Mouse (Mus musculus) right cerebral cortex, adult 18-20 months (tissue): ENCODE measurements around the gene Pde1b.

Source experiments
- DNase-seq: peaks from one replicate; pipeline ENCODE4 v3.0.0; 2022; ENCODE audit warnings: mixed read lengths

The Pde1b gene

DNA sequence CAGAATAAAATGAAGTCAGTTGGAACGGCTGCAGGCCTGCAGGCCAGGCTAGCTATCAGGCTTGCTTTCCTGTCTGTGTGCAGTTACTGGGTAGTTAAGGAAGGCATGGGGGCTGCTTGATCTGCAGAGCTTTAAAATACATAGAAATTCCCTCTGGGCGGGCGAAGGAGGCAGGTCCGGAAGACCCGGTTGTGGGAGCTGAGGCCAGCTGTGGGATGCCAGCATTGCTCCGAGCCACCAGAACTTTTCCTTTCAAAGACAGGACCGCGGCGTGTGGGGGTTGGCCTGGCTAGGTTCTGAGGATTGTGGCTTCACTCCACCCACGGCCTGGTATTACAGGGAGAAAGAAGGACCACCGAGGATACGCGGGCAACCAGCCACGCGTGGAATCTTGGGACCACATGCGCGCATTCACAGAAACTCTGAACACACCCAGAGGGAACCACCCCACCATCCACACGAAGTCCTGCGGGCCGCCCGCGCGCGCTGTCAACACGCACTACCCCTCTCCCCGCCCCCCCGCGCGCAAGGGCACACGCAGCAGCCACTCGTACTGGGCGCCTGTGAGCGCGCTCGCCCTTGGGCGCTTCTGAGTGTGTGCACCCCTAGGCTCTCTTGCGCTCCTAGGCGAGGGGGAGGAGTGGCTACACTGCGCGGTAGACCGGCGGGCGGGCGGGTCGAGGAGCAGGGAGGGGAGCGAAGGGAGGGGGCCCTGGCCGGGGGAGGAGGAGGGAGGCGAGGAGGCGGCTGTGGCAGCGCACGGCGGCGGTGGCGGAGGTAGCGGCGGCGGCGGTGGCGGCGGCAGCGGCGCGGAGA lies at the start of gene Pde1b:
Gene Pde1b (plus strand): TSS at position 600 of the 816 bp plus-strand sequence.
- DNase-seq, result peak; percentile 71

DNA sequence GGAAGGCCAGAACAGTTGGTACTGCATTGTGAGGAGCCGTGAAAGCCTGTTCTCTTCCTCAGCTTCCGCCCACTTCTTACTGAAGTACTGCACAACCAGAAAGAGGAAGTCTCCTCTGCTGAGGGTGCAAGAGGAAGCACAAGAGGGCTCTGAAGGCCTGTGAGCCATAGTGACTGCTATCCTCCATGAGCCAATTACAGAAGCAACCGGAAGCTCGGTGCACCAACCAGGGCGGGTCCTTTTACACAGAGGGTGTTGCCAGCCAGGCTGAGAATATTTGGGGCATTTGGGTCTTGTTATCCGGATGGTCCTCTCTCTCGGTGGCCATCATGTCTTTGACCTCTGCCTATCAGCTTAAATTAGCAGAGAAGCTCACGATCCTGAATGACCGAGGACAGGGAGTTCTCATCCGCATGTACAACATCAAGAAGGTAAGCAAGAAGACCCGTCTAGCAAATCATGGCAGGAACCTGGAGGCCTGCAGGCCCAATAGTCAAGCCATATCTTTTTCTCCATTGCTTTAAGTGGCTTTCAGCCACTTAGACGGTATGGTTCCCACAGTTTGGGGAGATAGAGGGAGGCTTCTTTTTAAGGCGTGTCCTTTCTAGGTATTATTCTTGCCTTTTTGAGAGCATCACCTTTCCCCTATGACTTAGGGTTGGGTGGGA lies 49.1 kb upstream of the Pde1b start, which contains the start of gene Nckap1l:
Gene Nckap1l (plus strand): TSS at position 244 of the 668 bp plus-strand sequence.
- peak; percentile 4 for DNase-seq

DNA sequence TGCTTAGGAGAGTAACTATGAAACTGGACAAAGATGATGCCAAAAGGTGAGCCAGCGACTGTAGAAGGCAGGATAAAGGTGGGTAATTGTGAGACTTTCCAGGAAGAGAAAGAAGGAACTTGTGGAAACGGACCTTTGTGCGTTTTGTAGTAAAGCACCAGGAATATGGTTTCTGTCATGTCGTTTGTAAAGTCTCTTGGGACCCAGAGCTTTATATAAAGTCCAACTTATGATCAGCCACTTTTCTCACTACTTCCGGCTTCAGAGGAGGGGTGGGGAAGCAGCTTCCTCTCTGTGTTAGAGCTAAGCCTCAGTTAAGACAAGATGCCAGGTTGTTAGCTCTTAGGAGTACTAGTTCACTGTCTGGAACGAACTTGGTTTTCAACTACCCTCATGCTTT lies 48.4 kb upstream of the Pde1b start:
- DNase-seq, result no peak

DNA sequence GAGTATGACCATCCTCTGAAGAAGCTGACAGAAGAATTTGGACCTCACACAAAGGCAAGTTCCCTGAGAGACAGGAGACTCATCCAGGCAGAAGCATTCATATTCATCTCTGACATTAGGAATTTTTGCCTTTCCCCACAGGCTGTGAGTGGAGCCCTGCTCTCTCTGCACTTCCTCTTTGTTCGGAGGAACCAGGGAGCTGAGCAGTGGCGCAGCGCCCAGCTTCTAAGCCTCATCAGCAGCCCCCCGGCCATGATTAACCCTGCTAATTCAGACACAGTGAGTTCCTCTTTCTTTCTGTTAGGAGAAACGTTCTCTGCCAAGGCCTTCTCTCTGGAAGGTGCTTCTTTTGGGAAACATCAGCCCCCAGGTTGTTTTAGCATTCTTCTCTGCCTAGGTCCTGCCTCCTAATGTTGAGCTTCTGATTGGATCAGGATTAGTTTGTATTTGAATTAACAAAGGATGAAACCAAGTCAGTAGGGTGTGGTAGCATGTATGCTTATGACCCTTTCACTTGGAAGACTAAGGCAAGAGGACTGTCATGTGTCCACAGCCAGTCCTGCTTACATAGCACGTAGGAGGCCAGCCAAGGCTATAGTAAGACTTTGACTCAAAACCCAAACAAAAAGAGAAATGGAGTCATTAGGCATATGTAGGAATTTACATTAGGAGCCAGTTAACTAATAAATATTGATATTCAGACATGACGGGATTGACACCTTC lies 40.1 kb upstream of the Pde1b start:
- no peak for DNase-seq

DNA sequence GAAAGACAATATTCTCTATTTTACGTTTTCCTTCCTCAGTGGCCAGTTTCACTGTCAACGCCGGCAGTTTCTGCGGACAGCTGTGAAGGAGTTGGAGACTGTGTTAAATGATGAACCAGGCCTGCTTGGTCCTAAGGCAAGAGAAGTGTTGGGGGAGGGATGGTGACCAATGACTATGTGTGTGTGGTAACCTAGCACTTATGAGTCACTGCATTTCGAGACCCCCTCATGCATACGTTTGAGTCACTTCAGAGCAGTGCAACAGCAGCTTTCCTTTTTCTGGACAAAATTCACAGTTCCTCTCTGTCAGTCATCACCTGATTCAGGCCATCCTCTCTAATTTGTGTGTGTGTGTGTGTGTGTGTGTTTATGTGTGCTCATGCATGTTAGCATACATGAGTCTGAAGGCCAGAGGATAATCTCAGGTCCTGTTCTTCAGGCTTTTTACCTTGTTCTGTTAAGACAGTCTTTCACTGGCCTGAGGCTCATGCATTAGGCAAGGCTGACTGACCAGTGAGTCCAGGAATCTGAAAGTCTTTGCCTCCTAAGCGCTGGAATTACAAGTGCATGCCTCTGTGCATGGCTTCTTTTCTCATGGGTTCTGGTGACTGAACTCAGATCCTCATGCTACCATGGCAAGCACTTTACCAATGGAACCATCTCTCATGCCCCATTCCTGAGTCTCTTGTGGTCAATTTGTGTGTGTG lies 31.2 kb upstream of the Pde1b start:
- no peak for DNase-seq

DNA sequence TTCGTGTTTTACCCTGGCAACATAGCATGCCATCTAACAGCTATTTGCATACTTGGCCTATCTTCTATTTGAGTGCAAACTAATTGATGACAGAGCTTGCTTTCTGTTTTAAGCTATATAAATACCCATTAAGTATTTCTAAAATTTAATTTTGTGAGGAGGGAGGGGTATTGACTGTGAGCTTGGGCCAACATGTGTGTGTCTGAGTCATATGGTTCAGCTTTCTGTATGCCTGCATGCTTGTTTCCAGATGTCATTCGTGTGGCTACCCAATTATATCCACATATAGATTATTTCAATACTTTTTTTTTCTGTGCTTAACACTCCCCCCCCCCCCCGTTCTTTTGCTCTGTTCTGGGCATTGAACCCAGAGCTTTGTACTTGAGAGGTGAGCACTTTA lies 30.6 kb upstream of the Pde1b start:
- DNase-seq, result no peak

DNA sequence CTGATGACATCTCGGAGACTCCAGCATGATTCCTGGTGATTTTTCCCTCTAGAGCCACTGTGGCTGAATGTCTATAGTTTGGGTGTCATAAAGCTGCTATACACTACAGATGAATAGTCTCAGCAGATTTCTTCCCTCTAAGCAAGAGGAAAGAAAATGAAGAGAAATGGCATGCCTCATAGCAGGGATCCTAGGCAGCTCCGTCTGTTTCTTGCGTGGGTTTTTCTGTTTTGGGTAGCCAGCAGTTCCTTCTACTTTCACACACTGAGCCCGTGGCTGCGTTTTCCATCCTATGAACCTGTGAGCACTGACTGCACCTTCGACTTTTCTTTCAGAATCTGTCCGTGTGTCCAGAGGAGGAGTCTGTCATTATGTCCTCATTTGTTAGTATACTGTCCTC lies 29.7 kb upstream of the Pde1b start:
- peak; percentile 43 for DNase-seq

DNA sequence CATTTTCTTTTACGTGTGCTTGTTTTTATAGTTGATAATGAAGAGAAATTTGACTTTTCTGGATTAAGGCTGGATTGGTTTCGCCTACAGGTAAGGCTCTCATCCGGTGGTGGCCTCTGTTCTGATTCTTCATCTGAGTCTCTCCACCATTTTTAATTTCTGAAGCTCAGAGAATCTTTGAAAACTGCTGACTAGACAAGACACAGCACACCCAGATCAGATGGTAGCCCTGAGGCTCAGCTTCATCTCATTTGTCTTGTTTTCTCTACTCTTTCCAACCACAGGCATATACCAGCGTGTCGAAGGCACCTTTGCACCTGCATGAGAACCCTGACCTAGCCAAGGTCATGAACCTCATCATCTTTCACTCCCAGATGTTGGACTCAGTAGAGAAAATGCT lies 29.1 kb upstream of the Pde1b start:
- no peak for DNase-seq

DNA sequence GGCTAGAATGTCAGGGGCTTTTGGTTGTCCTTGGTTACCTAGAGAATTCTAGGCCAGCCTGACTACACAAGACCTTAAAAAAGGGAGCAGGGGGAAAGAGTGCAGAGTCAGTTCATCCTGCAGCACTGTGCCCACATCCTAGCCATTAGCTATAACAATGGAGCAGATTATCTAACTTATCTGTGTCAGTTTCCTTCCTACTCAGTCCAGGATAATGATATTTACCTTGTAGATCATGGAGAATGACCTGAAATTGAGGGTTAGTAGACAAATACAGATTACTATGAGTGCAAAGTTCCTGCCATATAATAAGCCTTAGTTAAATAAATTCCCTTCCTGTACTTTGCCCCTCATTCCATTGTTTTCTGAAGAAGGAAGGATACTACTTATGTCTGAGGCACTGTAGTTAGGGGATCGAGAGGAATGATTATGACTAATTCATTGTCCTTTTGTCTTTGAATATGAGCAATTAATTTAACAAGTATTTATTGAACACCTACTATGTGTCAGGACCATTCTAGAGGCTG lies 23.7 kb upstream of the Pde1b start:
- no peak for DNase-seq

DNA sequence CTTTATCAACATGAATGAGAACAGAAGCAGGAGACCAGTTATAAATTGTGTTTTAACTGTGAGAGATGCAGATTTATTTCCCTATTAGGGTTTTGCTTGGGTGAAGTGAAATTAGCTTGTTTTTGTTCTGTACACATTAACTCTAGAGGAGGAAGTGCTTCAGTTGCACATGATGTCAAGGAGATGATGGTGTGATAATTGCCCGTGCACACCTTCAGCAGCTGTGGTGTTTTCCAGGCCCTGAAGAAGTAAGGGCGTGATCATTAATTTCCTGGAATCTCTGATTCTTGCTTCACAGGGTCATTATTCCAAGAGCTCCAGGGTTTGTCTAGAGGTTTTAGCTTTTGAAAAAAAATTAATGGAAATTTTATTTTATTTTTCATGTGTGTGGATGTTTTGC lies 22.7 kb upstream of the Pde1b start:
- DNase-seq, result no peak

DNA sequence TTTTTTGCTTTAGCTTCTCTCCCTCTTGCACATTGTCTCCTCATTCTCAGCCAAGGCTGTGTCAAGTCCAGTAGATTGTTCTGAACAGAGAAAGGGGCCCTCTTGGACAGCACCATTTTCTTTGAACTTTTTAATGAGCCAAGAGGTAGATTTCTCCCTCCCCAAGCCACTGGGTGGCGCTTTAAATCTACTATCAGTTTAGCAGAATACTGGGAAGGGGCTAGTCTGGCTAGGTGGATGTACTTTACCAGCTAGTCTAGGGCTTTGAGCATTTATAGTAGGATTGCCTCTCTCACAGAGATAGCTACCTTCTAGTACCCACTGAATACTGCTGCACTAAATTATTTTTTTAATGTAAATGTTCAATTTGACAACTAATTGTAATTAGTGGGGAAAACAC lies 20.3 kb upstream of the Pde1b start:
- no peak for DNase-seq

DNA sequence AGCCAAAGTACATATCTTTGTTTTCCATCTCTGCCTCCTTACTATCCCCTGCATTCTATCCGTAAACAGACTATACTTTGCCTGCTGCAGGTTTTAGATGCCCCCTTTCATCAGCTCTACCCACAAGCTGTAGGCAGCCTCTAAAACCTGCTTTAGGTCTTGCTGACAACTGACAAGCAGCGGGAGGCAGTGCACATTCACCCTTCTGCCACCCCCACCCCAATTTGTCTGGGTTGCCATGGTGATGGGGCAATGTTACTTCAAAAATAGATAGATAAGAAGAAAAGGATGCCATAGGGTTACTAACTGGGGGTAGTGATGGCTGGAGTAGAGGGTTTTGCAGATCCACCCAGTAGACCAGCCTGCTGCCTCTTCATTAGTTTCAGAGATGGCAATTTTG lies 18.3 kb upstream of the Pde1b start:
- DNase-seq, result no peak

DNA sequence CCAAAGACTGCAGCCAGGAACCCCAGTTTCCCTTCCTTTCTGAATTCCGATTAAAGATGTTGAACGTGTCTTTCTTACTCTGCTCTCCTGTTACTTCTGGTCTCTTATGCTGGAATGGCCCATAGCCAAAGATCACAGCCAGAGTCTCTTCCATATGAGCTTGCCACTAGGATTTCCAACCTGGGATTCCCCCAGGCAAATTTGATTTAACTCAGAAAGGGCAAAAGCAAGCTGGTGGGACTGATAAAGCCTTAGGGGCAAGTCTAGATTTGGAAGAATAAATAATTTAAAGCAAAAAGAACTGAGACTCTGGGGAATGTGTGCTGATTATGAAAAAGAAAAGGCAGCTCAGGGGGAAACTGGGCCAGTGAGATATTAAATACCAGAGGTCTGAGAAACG lies 17.7 kb upstream of the Pde1b start:
- no peak for DNase-seq

DNA sequence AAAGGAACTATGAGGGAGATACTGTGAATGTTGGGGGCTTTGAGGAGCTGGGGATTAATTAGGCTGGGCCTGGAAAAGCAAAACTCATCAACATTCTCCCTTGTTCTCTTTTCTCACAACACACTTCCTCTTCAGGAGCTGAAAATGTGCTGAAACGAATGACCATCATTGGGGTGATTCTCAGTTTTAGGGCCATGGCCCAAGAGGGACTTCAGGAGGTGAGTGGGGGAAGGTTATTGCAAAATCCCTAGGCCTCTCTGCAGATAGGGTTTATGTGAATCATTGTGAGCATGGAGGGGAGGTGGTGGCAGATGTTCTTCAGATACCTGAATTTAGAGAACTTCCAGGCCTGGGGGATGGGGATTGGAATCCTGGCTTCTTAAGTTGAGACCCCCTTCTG lies 16.2 kb upstream of the Pde1b start:
- no peak for DNase-seq

DNA sequence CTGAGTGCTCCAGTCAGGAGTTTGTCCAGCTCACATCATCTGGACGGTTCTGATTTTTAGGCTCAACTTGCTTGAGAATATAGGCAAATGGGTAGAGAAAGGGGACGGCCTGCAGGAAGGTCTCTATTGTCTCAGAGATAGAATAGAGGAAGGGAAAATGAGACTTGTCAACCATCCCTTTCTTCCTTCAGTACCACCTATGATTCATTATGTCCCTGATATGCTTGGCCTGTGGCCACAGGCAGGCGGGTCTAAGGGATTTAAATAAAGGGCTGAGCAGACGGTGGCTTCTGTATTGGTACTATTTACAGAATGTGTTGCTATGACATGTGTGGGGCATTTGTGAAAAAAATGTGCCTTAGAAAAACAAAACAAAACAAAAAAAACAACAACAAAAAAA lies 14.5 kb upstream of the Pde1b start:
- DNase-seq, result no peak

DNA sequence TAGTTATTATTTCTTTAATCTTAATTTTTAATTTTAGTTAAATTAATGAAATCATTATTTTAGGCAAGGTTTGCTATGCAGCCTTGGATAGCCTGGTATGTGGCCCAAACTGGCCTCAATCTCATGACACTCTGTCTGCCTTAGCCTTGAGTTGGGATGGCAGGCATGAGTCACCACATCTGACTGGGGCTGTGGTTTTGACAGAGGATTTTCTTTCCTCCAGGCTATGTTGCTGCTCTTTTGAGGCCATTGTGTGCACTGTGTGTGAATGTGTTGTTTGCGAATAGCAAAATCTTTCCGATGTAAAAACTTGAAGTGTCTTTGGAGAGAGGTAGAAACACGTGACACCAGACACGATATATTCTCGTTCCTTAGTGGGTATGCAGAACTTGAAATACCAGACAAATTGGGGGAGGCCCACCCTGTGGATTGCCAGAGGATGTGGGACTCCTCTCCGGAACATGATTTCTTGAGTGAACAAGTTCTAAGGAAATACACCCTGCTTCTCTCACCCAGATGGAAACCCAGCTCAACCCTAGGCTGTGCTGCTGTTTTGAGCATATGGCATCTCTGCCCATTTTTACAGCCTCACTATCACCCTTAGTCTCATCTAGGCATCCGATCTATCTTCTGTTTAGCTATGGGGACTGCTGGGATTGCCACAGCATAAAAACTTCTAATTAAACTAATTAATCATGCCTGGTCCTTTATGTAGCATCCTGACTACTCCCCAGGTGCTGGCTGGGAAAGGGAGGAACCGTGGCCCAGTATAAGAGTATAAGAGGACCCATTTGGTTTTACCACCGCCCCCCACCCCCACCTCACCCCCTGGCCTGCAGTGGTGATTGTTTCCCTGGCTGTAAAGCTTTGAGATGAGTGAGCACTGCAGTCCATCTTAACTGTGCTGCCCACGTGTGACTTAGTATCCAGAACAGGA lies 6.4 kb upstream of the Pde1b start:
- no peak for DNase-seq

DNA sequence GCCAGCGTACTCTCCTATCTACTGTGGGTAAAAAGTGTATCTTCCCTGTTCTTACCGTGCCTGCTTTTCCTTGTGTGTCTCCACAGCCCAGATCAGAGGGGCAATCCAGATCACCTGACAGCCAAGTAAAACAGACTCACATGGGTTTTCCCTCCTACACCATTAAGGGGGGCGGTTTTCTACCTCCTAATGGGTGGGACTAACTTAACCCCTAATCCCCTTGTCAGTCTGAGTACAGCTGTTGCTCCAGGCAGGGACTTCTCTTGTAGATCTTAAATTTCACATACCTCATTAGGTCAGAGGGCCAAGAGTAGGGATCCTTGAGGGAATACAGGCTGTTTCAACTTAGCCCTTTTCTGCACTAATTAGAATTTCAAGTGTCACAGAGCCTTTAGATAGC lies 4.7 kb upstream of the Pde1b start:
- no peak for DNase-seq

DNA sequence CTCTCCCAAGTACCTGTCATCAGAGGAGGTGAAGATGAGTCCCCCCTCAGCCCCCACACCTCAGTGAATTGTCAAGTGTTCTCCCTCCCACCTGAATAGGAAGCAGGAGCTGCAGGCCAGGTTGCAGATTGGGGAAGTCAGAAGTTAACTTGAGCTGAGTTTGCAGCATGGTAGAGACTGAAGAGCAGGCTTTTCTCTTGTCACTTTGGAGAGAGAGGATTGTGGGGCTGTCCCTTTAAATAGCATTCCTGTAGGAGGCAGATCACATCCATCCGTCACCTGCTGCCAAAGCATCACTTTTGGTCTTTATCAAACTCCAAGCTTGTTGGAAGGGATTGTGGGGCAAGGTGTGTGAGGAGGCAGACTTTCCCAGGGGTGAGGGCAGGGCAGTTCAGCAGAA lies 2.1 kb upstream of the Pde1b start:
- DNase-seq, result peak; percentile 43

DNA sequence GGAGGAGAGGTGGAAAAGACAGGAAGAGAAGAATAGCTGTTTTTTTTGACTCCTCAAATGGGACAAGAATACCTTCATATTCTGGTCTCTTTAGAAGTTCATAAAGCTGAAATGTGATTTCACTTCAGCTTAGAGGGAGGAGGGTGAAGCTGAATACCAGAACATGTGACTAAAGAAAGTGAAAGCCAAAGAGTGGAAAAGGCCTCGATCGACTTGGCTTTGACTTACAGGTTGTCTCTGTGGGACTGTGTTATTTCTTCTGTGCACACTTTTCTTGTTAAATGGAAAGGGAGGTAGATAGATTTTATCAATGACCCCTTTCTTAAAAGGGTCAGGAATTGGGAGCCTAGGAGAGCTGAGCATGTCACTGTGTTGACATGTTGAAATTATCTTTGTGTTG lies 1.6 kb upstream of the Pde1b start:
- DNase-seq, result no peak

DNA sequence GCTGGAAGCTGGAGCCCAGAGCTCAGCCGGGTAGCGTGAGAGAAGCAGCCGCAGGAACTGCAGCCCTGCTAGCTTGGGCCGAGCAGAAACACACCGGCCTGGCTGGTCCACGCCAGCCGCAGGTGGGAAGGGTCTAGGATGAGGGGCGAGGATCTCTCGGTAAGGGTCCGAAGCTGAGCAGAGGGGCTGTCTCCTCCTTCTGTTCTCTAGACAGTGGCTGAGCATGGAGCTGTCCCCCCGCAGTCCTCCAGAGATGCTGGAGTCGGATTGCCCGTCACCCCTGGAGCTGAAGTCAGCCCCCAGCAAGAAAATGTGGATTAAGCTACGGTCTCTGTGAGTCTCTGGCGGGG lies 392 bp downstream of the Pde1b start:
- DNase-seq, result no peak

DNA sequence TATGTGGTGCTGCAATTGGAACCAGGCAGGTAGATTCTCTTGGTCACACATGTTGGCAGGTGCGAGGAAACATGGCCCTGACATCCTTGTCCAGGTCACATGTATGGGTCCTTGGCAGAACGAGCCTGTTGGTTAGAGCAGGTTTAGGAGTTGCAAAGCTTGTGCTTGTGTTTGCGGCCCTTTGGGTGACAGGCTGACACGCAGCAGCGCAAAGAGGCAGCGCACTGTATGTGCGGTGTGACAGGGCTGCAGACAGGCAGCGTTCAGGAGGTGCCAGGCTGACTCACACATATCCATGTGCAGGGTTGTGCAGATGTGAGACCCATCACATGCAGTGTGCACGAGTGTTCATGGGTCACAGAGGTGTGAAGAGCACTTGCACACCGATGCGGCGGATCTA lies 826 bp downstream of the Pde1b start:
- DNase-seq, result peak; percentile 32

DNA sequence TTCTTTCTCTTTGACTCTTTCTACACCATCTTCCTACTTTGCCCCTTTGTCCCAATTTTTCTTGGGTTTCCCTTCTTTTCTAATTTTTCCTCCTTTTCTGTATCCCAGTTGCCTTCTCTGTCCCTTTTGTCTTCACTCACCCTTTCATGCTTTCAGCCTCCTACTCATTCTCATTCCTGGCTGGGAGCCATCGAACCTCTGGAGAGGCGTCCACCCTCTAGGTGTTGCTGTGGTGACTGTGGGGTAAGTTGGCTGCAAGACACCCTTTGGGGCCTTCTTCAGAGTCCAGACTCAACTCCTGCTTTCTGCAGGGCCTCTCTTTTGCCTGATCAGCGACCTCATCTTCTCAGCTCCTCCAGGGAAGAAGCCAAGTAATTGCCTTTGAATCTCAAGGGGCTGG lies 6.5 kb downstream of the Pde1b start:
- no peak for DNase-seq
